Mouse (Mus musculus): ENCODE measurements around the gene Defb47. TPM values are rescaled to one million over a fixed set of nuclear protein-coding genes. Genes with fewer than 3 reads are reported as not detected.

Gene Defb47
- polyA plus RNA-seq (2017; shearing (Covaris generic)) = not detected

DNA sequence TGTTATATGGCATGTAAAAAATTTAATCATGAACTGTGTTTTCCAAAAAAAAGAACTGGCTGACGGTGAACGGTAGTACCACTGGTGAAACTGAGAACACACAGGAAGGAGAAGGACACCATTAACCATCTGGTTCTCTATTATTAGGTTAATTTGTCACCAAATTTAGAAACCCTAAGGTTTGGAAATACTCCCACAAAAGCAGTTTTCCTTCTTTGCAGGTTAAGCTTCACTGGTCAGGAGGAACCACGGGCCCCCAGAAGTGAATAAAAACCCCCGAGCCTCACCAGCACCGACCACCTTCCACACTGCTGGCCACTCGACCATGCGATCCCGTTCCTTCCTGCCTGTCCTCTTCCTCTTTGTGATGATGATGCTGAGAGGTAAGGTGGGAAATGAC is at the start of gene Defb47:
TSS of gene Defb47 (plus strand) at position 301 of the 400 bp plus-strand sequence.

DNA sequence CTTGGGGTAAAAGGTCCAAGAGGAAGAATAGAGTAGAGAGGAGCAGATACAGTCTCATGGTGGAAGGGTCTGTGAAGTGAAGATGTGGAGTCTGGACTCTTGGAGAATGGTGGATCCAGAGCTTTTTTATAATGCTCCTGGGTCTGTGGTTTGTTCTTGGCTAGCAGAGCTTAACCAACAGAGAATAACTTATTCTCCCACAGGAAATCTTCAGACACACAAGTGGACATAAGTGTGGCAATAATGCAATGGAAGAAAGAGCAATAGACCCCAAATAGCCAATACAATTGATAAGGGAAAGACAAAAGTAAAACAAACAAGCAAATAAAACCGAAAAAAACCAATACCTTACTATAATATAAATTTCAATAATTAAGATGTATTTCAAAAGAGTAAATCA is 13.5 kb upstream of the Defb47 start, which contains the start of gene Defb48:
TSS of gene Defb48 (minus strand) at position 101 of the 400 bp plus-strand sequence.

DNA sequence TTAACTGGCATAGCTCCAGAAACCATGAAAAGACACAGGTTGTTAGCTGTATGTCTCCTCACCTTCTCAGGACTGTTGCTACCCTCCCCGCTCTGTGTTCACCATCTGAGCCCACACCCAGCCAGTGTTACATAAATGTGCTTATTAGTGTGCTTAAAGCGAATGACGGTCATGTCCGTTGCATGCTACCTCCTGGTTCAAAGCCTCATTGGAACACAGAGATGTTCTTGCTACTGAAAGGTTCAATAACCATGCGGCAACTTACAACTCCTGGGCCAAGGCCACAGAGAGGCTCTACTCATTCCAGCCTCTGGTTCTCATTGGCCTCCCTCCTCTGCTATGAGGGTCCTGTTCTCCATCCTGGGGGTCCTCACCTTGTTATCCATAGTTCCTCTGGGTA is 13.6 kb downstream of the Defb47 start, which contains the start of gene Defb43:
TSS of gene Defb43 (plus strand) at position 301 of the 400 bp plus-strand sequence.

DNA sequence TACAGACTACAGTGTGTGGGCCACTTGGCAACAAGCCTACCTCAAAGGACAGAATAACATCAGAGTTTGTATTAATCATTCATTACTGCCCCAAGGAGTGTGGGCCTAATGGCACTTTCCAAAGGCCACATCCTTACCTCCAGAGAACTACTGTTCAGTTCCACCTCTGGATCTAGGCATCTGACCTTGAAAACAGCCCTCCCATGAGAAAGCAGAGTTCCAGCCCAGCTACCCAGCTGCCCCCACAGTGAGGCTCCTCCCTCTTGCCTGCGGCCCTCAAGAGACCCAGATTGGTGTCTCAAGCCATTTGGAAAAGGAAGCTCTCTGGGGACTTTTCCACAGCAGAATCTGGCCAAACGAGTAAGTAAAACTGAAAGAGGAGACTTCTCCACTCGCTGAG is 48.8 kb downstream of the Defb47 start, which contains the start of gene Defb42:
TSS of gene Defb42 (plus strand) at position 301 of the 400 bp plus-strand sequence.

DNA sequence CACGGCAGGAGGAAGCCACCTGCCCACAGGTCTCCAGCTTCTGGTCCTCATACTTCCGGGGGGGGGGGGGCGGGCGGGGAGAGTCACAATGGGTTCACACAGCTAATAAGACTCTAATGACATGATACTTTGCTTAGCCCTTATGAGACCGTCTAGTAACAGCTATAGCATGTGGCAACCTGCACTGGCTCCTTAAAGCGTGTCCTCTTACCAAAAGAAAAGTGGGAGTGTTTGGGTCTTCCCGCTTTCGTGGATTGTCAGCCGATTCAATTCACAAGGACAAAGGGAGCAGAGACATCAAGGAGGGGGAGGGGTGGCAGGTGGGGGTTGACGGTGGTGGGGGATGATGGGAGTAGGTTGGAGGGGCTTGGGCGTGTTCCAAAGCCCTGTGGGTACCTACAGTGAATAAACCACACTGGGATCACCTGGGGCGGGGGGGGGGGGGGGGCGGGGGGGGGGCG is 52.1 kb downstream of the Defb47 start, which contains the start of gene Defb30:
TSS of gene Defb30 (minus strand) at position 51 of the 461 bp plus-strand sequence.

Other genes with a start within 250 kb of the Defb47 start
- gene Ints6, start 236.9 kb upstream of the Defb47 start, polyA plus RNA-seq (2017; shearing (Covaris generic)) = 75.4 TPM
- 18.3 TPM for gene Wdfy2, start 160.4 kb upstream of the Defb47 start, polyA plus RNA-seq (2017; shearing (Covaris generic))
- not detected for gene Defb48, start 13.6 kb upstream of the Defb47 start, polyA plus RNA-seq (2017; shearing (Covaris generic))
- not detected for gene Defb43, start 13.7 kb downstream of the Defb47 start, polyA plus RNA-seq (2017; shearing (Covaris generic))
- not detected for gene Defb42, start 48.9 kb downstream of the Defb47 start, polyA plus RNA-seq (2017; shearing (Covaris generic))
- not detected for gene Defb30, start 51.9 kb downstream of the Defb47 start, polyA plus RNA-seq (2017; shearing (Covaris generic))